Mouse (Mus musculus) liver, embryonic 16.5 days (tissue): Measurements from ENCODE around the gene Alg3. TPM values are rescaled to one million over a fixed set of nuclear protein-coding genes. Genes with fewer than 3 reads are reported as not detected.
A peak's percentile ranks its signal among the peaks of the same experiment; 100 is the strongest.

ENCODE experiments used
- ATAC-seq: fragments of 200-750 bp; cut with Nextera tagmentation; 2 replicates; pipeline ENCODE4 v1.8.0; 2017; ENCODE audit warnings: low read depth, mild to moderate bottlenecking, moderate number of reproducible peaks, moderate library complexity
- H3K27ac ChIP-seq: fragments of 300-500 bp; sonication (generic); 2 replicates; pipeline ENCODE4 v1.5.1; 2014; ENCODE audit warnings: mild to moderate bottlenecking, low read length
- H3K27me3 ChIP-seq: fragments of 300-500 bp; sonication (generic); 2 replicates; pipeline ENCODE4 v1.6.1; 2014; ENCODE audit warnings: low read depth, low read length, mixed read lengths; ENCODE audit not compliant: control insufficient read depth, insufficient read depth
- H3K36me3 ChIP-seq: fragments of 300-500 bp; sonication (generic); 2 replicates; pipeline ENCODE4 v1.6.1; 2014; ENCODE audit warnings: mild to moderate bottlenecking; ENCODE audit not compliant: control insufficient read depth, insufficient read depth
- H3K4me1 ChIP-seq: fragments of 300-500 bp; sonication (generic); 2 replicates; pipeline ENCODE4 v1.6.1; 2014; ENCODE audit warnings: low read depth, low read length, mixed read lengths; ENCODE audit not compliant: control insufficient read depth
- H3K4me2 ChIP-seq: fragments of 300-500 bp; sonication (generic); 2 replicates; pipeline ENCODE4 v1.6.1; 2014; ENCODE audit warnings: low read depth, low read length, mixed read lengths
- H3K4me3 ChIP-seq: fragments of 300-500 bp; sonication (generic); 2 replicates; pipeline ENCODE4 v1.5.1; 2014; ENCODE audit warnings: low read depth, mild to moderate bottlenecking, low read length
- H3K9ac ChIP-seq: fragments of 300-500 bp; sonication (generic); 2 replicates; pipeline ENCODE4 v1.6.1; 2014; ENCODE audit warnings: low read depth, low read length
- H3K9me3 ChIP-seq: fragments of 300-500 bp; sonication (generic); replicated peaks from 2 replicates; pipeline ENCODE4 v1.6.1; 2016; ENCODE audit warnings: low read length; ENCODE audit not compliant: control insufficient read depth
- WGBS: fragments of 180-500 bp; shearing (Covaris S2); extraction: QIAGEN DNeasy Blood & Tissue Kit; methylation state at CpG from one replicate; pipeline ENCODE4 v1.1.7; 2014; ENCODE audit not compliant: insufficient replicate concordance; 5-methylcytosine and 5-hydroxymethylcytosine counted together
- polyA plus RNA-seq: library from polyadenylated mRNA; unstranded; fragments of >200 nt; fragmentation: Nextera tagmentation; extraction: Ambion mirVana; gene quantifications from 2 replicates; pipeline ENCODE4 v1.2.1, GENCODE M21; 2015

Gene Alg3
- polyA plus RNA-seq, 1 experiment from 2014 or later, result 18.5 TPM

DNA sequence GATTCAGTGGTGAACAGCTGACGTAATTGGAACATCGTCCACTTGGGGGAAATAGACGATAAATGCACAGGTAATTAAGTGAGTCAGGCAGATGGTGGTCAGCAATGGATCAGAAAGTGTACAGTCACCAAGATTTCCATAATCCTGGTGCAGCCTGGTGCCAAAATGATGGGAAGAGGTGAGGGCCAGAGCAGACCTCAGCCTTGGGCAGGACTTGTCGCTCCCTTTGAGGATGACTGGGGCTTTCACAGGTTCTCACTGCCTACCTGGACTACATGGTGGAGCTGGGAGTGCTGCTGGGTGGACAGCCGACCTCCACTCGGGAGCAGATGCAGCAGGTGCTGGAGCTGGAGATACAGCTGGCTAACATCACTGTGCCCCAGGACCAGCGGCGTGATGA is 25.9 kb upstream of the Alg3 start:
- Histone ChIP-seq H3K27ac (no peak overlapping the region), H3K9ac (no peak overlapping the region), H3K4me1 (no peaks in the 10 kb centered on the region), H3K27me3 (peaks cover under 1% of the 10 kb centered on the region; the same call in 1 of the 2 replicates), H3K4me3 (no peak overlapping the region), H3K4me2 (no peak overlapping the region), H3K36me3 (no peaks in the 10 kb centered on the region), H3K9me3 (no peaks in the 10 kb centered on the region)
- 62% methylated on average over 8 of the region's 8 CpGs for WGBS
- no peak for ATAC-seq

DNA sequence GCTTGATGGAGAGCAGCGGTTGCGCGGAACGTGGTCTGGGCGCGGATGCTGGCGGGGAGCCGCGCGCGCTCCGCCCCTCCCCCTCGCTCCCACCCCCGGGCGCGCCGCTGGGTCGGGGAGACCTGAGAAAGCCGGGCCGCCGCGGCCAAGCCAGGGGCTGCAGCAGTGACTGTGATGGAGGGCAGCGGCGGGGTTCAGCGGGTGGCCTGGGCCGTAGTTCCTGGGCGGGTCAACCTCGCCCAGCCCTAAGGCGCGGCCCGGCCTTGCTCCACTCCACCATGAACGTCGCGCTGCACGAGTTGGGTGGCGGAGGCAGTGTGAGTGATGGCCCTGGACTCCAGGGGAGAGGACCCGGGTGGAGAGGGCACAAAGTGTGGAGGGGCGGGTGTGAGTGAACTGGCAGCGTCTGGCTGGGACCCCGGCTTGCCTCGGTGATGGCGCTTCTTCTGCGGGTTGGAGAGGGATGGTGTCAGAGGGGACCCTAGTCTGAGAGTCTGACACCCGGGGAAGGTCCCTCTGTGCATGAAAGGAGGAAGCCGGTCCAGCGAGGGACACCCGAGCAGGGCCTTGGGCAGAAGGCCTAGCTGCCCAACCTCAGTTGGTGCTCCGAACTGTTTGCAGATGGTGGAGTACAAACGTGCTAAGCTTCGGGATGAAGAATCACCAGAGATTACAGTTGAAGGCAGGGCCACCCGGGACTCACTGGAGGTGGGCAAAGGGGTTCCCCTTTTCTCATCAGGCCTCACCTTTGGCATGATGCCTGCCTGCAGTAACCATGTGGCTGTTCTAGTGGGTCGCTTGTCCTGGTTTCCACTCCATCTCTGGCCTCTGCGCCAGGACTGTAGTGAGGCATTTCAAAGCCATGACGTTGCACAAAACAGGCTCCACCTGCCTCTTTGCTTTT is 18.4 kb upstream of the Alg3 start, which contains the start of gene Ece2:
Ece2 (plus strand) TSS at position 98 of the 904 bp plus-strand sequence.
- Histone ChIP-seq H3K9ac (peak within 1 kb of the TSS; percentile 26; the same call in 1 of the 2 replicates), H3K4me3 (peak within 1 kb of the TSS; percentile 42), H3K4me1 (peaks cover 4% of the 10 kb centered on the region), H3K27ac (no peak within 1 kb of the TSS), H3K9me3 (no peaks in the 10 kb centered on the region), H3K36me3 (no peaks in the 10 kb centered on the region), H3K4me2 (peak within 1 kb of the TSS; percentile 54), H3K27me3 (peaks cover 37% of the 10 kb centered on the region)
- 10% methylated on average over 54 of the region's 54 CpGs for WGBS
- no peak for ATAC-seq

DNA sequence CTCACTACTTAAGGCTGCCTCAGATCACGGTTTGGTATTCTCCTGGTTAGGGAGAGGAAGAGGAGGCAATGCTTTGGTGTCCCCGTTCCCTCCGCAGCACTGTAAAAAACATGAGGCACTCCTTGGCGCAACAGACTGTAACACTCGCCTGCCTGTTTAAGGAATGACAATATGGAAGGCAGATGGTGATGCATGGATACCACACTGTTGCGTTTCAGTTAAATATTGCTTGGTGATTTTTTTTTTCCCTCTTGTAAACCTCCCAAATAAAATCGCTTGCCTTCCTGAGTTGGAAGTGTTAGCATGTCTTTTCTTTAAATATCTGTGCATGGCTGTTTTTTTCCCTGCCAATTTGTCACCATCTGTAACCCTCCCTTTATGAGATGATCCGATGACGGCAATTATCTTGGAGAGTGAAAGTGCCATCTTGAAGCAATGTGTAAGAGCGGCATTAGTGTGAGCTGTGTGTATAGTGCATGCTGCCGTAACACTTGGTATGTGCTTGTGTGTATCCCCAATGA is 17.4 kb upstream of the Alg3 start:
- no peak overlapping the region for H3K9ac ChIP-seq
- 52% methylated on average over 11 of the region's 11 CpGs for WGBS
- H3K9me3 ChIP-seq, result no peaks in the 10 kb centered on the region
- ATAC-seq, result no peak
- H3K4me3 ChIP-seq, result no peak overlapping the region
- H3K4me2 ChIP-seq, result no peak overlapping the region
- peaks cover 41% of the 10 kb centered on the region for H3K27me3 ChIP-seq
- no peaks in the 10 kb centered on the region for H3K36me3 ChIP-seq
- H3K27ac ChIP-seq, result no peak overlapping the region
- H3K4me1 ChIP-seq, result peaks cover 4% of the 10 kb centered on the region

DNA sequence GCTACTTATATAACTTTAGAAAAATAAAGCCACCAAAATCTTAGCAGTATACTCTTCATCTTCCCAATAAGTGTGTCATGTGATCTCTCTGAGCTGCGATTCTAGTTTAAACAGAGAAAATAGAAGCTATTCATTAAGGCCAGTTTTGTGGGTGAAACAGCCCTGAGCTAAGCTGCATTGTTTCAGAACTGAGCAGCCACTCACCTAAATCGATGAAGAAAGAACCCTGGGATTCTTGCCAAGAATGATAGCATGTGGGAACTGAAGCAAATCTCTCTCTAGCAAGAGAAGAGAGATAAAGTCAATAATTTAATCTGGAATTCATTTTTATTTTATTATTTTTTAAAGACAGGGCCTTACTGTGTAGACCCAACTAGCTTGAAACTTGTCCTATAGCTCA is 11.7 kb upstream of the Alg3 start:
- no peak for ATAC-seq
- H3K4me1 ChIP-seq, result peaks cover 29% of the 10 kb centered on the region
- H3K27ac ChIP-seq, result no peak overlapping the region
- WGBS, result 45% methylated on average over 2 of the region's 2 CpGs
- no peaks in the 10 kb centered on the region for H3K36me3 ChIP-seq
- H3K9me3 ChIP-seq, result no peaks in the 10 kb centered on the region
- peaks cover 66% of the 10 kb centered on the region for H3K27me3 ChIP-seq
- no peak overlapping the region for H3K4me2 ChIP-seq
- no peak overlapping the region for H3K9ac ChIP-seq
- no peak overlapping the region for H3K4me3 ChIP-seq

DNA sequence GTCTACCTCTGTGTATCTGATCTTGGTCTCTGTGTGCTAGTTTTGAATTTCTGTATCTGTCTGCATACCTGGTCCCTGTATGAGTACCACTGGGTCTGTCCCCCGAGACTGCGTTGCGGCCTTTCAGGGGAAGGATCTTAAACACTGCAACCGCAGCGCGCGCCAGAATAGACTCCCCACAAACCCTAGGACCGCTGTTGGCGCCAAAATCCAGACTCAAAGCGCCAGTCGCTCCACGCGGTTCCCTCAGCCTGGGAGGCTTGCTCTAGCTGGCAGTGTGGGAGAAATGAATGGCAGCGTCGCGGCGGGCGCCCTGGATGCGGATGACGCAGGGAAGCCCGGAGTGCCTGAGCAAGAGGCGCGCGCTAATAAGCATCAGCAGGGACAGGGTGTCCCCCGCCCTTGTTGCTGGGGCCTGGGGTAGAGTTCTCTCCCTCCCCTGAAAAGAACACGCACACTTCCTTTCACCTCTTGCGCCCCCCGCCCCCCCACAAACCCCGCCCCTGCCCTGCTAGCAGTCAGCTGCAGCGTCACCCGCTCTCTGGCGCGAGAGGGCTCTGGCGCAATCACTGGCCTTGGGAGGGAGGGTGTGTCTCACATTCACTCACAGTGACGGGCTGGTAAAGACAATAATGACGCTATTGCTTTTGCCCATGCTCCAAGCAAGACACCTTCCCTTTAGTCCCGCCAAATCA is 10.6 kb upstream of the Alg3 start:
- Histone ChIP-seq H3K4me1 (peaks cover 29% of the 10 kb centered on the region), H3K27ac (no peak overlapping the region), H3K4me3 (peak overlapping the region; percentile 72), H3K27me3 (peaks cover 70% of the 10 kb centered on the region), H3K9ac (peak overlapping the region; percentile 60), H3K4me2 (peak overlapping the region; percentile 97), H3K9me3 (no peaks in the 10 kb centered on the region), H3K36me3 (no peaks in the 10 kb centered on the region)
- WGBS, result under 1% methylated on average over 37 of the region's 37 CpGs
- ATAC-seq, result peak; percentile 58

DNA sequence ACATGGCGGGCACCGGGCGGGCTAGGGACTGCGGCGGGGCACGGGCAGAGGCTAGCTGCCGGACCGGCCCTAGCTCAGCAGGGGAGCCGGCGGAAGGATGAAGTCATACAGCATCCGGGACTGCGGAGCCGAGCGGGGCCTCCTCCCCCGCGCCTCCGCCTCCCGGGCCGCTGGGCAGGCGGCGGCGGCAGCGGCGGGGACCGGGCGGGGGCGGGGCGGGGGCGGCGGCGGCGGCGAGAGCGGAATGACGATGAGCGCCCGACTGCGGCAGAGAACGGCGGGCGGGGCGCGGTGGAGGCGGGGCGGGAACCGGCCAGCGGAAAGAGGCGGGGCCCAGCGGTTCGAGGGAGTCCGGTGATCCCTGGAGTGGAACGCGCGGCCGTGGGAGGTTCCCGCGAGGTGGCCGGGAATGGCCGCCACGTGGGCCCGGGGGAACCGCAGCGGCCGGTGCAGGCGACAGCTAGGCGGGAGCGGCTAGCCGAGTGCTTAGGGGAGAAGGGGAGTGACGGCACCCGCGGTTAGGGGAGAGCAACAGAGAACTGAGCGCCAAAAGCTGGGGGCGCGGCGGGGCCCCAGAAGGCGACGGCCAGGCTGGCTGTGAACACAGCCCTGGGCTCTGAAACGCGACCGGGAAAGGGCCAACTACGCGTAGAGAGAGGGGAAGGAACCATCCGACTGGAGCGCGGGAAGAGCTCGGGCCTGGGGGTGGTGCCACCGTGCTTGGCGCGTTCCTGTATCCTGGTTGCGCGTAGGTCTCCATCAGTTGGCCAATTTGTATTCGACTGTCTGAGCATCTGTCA is 9.9 kb upstream of the Alg3 start, which contains the start of gene Camk2n2:
Camk2n2 (minus strand) TSS at position 97 of the 800 bp plus-strand sequence.
- ATAC-seq, result peak; percentile 74
- no peaks in the 10 kb centered on the region for H3K36me3 ChIP-seq
- WGBS, result under 1% methylated on average over 71 of the region's 92 CpGs
- peak within 1 kb of the TSS; percentile 72 for H3K4me3 ChIP-seq
- peak within 1 kb of the TSS; percentile 97 for H3K4me2 ChIP-seq
- peak within 1 kb of the TSS; percentile 60 for H3K9ac ChIP-seq
- peaks cover 67% of the 10 kb centered on the region for H3K27me3 ChIP-seq
- no peaks in the 10 kb centered on the region for H3K9me3 ChIP-seq
- peaks cover 29% of the 10 kb centered on the region for H3K4me1 ChIP-seq
- no peak within 1 kb of the TSS for H3K27ac ChIP-seq

DNA sequence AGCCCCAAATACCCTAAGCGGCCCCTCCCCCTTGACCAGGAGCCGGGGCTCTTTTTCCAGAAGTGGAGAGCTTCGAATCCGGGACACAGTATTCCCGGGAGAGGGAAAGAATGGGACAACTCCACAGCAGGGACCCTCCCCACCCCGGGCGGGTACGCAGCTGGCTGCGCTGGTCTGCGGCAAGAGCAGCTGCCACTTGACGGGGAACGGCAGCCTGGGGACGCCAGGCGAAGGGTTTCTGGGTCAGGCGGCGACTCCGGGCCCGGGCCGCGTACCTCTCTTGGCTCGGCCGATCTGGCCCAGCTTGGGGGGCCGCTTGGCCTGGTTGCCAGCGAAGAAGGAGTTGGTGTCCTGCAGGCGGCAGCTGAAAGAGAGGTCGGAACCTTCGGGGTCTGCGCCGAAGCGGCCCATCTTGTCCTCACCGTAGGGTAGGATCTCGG is 9.2 kb upstream of the Alg3 start:
- WGBS, result under 1% methylated on average over 32 of the region's 32 CpGs
- H3K4me2 ChIP-seq, result peak overlapping the region; percentile 97
- peak overlapping the region; percentile 72 for H3K4me3 ChIP-seq
- H3K27me3 ChIP-seq, result peaks cover 67% of the 10 kb centered on the region
- H3K27ac ChIP-seq, result no peak overlapping the region
- no peaks in the 10 kb centered on the region for H3K36me3 ChIP-seq
- H3K9ac ChIP-seq, result peak overlapping the region; percentile 60
- H3K4me1 ChIP-seq, result peaks cover 29% of the 10 kb centered on the region
- H3K9me3 ChIP-seq, result no peaks in the 10 kb centered on the region
- ATAC-seq, result no peak; the same call in 1 of the 2 replicates

DNA sequence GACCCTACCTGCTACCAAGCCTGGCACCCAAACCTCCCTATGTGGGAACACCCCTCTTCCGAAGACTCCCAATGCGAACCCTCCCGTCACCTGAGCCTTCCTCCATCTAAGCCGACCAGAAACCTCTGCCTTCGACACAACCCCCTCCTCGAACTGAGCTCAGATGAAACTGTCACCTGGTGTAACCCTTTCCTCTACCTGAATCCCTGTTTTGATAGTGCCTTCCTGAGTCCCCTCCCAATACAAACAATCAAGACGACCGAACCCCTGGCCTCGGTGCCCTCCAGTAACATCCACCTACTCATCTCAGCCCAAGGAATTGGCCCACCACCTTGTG is 8.8 kb upstream of the Alg3 start:
- 0 out of 2 replicates have a peak, but pooled peaks have one; percentile 1 for ATAC-seq
- no peaks in the 10 kb centered on the region for H3K36me3 ChIP-seq
- peaks cover 29% of the 10 kb centered on the region for H3K4me1 ChIP-seq
- no peak overlapping the region for H3K9ac ChIP-seq
- no peaks in the 10 kb centered on the region for H3K9me3 ChIP-seq
- H3K27ac ChIP-seq, result no peak overlapping the region
- 1% methylated on average over 9 of the region's 9 CpGs for WGBS
- H3K4me2 ChIP-seq, result peak overlapping the region; percentile 97
- H3K27me3 ChIP-seq, result peaks cover 67% of the 10 kb centered on the region
- peak overlapping the region; percentile 72 for H3K4me3 ChIP-seq
